Mouse (Mus musculus) lung, postnatal 0 days (tissue): ENCODE data around the gene Kcnk10.

Experiments used
- CTCF ChIP-seq: IDR thresholded peaks from 2 replicates; pipeline ENCODE4 v1.5.1; 2016; ENCODE audit warnings: antibody characterized with exemption, mild to moderate bottlenecking
- EP300 ChIP-seq: IDR thresholded peaks from 2 replicates; pipeline ENCODE4 v1.6.1; 2016; ENCODE audit warnings: antibody characterized with exemption, mild to moderate bottlenecking, control low read depth

DNA sequence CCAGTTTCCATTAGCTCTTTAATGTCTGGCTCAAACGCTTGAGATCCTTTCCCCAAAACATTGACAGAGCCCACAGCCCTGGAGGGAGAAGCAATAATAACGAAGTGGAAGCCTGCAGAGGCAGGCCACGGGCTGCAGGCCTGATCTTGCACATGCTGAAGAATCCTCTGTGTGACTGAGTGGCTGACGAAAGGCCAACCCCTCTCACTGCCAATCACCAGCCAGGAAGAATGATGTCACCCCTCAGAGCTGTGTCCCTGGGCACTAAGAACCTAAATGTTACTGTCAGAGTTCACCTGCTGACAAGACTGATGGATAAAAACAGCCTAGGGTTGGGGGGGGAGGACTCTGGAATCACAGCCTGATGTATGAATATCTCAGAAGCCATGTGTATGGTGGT is 72.5 kb downstream of the Kcnk10 start:
- no peak for TF ChIP-seq CTCF
- no peak for TF ChIP-seq EP300
